Mouse (Mus musculus) layer of hippocampus, adult 9-10 months (tissue): ENCODE measurements around the gene Usp48.

ENCODE experiments used
- DNase-seq: peaks from one replicate; pipeline ENCODE4 v3.0.0; 2022; ENCODE audit warnings: low spot score

Usp48 gene

DNA sequence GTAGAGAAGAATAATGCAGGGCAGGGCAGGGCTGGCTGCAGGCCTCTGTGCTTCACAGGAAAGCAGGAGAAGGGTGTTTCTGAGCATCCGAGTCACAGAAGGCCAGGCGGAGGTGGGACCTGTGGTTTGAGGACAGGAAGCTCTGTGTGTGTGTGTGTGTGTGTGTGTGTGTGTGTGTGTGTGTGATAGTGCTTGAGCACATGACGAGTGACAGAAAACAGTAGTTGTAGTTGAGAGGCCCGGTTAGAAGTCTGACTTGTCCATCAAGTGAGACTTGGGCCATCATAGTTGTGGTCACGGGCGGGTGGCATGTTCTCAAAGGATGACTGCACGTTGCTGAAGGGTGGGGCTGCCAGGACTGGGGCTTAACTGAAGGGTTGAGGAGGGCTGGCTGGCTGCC, 16.1 kb downstream of the Usp48 start:
- no peak for DNase-seq

DNA sequence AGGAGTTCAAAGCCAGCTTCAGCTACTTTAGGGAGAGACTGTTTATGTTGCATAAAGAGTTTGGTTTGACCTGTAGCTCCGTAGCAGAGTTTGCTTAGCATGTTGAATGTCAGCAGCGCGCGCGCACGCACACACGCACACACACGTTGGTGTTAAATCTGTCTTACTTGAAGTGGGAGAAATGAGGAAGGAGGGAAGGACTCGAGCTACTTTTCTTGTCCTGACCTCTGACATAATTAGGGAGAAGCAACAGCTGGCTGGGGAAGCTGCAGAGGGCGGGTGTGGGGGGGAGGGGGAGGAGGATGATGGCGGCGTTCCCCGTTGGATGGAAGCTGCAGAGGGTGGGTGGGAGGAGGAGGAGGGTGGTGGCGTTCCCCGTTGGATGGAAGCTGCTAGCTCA, 16.7 kb downstream of the Usp48 start:
- no peak for DNase-seq

DNA sequence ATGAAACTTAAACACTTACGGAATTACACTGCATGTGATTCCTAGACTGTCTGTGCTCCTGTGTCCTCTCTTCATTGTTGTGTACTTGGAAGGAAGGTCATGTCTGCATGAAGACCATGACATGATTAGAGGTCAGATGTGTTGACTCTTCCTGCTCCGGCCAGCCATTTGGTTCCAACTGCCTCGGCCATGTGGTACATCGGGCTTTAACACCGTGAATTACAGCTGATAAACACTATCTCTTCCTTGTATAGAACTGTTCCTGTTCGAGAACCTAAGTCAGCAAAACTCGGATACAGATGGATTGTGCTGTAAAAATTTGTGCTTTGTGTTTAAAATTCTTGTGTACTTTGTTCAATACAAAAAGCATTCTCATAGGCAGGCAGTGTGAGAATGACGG, 29.3 kb downstream of the Usp48 start:
- no peak for DNase-seq

DNA sequence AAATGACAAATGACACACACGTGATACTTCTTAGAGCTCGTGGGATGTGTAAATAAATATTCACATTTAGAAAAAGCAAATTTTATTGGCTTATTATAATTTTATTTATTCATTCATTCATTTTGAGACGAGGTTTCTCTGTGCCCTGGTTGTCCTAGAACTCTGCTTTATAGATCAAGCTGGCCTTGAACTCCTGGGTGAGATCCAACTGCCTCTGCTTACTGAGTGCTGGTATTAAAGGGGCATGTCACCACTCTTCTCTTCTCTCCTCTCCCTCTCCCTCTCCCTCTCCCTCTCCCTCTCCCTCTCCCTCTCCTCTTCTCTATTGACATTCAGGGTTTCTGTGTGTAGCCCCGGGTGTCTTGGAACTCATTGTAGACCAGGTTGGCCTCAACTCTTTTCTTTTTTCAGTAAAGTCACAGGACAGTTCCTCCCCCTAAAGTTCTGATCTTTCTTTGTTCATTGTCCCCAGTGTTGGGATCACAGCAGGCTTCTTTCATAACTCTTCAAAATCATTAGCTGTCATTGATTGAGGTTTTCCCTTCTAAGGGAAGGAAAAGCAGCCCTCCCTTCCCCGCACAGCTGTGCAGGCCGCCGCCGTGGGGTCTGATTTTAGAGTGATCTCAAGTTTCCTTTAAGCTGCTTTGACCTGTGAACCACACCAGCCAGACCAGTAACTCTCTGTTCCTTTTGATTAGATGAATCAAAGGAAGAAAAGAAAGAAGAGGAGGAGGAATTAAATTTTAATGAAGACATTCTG, 34.1 kb downstream of the Usp48 start:
- DNase-seq = no peak

DNA sequence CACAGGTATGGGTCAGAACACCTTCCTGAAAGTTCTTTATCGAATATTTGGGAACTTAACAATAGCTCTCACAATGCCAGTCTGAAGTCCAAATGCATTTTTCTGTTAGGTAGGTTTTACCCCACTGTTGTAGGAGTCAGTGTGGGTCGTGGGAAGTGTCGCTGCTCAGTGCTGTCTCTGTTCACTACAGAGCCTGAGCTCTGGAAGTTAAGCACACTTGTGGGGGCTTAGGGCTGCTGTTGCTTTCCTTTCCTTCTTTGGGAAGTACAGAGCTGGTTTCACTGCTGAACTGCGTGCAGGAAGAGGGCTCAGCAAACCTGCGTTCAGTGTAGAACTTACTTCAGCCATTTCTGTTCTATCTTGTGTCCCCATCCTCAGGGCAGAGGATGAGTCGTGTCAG, 34.8 kb downstream of the Usp48 start:
- no peak for DNase-seq

DNA sequence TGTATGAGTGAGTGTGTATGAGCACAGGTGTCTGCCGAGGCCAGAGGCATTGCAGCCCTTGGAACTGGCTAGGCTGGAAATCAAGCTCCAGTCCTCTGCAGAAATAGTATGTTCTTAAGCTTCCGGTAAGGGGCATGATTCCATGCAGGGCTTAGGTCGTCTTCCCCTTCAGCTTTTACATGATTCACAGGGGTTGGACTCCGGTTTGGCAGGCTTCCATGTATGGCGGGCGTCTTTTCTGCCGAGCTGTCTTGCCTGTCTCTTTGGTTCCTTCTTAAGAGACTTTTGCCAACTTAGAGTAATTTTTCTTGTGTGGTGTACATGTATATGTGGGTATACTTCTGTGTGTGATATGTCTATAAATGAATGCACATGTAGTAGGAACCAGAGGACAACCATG, 35.8 kb downstream of the Usp48 start:
- no peak for DNase-seq

DNA sequence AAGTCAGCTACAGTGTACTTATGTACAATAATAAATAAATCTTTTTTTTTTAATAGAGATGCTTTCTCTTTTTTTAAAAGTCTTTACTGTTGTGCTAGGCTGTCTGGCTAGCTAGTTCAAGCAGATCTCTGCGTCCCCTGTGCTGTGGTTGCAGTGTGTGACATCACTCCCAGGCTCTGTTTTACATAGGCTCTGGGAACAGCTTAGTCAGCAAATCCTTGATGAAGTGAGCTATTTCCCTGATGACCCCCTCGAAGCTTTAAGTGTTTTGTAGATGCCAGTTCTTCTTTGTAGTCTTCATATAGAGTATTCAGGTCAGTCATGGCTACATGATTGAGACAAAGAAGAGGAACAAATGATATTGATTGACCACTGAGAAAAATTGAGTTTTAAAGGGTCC, 36.6 kb downstream of the Usp48 start:
- DNase-seq = no peak

DNA sequence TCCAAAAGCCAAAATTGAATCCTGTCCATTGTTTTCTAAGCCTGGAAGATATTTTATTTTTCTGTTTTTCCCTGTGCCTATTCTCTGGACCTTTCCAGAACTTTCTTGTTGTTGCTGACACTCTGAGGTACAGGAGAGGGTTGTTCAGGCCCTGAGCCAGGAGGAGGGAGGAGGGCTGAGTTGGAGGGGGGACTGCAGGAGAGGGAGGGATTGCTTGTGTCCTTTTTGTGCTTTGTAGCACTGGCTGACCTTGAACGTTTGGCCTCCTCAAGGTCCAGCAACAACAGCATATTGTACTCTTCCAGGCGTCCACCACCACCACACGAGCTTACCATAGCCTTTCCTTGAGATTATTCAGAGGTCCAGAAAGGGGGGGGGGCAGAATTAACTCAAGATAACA, 38.0 kb downstream of the Usp48 start:
- no peak for DNase-seq

DNA sequence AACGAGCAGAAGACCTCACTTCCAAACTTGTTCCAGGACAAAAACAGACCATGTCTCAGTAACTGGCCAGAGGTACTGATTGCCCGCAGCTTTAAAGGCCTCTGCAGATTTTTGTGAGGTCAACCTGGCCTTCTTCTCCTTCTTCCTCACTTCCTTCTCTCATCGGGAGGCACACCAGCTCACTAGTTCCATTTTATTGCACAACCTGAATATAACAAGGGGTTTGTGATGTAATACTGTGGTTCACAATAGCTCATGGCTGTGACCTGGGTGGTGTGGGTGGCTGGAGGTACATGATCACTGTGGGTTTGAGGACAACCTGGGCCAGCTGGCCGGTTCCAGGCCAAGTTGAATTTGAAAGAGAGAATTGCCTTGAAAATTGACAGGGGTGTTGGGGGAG, 39.8 kb downstream of the Usp48 start:
- DNase-seq = no peak

DNA sequence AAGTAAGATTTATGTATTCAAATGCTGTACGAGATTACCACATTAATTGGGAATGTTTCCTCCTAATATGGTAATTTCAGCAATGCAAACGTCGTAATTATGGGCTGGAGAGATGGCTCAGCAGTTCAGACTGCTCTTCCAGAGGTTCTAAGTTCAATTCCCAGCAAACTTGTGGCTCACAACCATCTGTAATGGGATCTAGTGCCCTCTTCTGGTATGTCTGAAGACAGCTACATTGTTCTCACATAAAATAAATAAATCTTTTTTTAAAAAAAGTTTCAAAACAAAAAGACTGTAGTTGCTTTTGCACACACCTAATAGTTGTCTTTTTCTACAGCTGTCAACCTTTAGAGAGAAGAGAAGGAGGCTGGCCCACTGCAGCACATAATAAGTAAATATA, 43.0 kb downstream of the Usp48 start:
- no peak for DNase-seq

DNA sequence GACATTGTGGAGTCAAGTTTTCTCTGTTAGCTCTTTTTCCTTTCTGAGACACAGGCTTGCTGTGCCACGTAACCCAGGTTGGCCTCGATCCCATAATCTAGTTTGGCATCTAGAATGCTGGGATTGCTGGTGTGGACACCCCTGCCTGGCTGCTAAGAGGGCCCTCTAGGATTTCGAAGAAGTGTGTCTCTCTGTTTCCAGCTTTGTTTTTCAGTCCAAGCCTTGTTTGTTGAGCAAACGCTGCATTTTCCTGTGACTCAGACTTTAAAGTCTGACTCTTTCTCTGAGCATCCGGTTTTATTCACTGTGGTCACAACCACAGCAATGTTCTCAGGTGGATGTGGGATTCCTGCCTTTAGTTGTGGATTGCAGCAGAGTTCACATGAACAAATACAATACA, 48.0 kb downstream of the Usp48 start:
- no peak for DNase-seq

DNA sequence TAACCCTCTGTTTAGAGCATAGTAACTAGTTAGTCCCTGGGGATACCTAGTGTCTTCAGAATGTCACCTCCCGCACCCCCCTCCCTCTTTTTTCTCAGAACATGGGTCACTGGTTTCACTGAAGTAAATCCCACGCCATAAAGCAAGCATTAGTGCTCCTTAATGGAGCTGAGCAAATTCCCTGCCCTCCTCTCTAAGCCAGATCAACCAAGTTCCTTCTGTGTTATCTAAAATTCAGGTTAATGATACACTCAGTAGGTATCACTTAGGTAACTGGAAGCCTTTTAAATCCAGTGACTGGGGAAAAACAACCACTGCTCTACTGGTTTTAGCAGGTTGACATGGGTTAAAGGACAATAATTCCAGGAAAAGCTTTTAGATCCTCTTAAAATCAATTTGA, 48.5 kb downstream of the Usp48 start:
- no peak for DNase-seq

DNA sequence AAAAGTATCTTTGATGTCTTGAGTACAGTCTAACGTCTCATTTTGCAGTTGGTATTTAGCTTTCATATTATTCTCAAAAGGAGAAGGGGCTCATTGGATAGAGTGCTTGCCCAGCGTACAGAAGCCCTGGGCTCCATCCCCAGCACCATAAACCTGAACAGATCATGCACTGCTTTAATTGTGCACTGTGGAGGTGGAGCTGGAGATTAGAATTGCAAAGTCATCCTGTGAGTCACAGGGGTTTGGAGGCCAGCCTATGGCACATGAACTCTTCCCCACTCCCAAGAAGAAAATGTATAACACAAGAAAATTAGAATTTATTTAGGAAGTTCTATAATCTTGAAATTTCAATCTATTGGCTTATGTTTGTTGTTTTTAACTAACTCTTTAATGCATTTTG, 49.9 kb downstream of the Usp48 start:
- no peak for DNase-seq

DNA sequence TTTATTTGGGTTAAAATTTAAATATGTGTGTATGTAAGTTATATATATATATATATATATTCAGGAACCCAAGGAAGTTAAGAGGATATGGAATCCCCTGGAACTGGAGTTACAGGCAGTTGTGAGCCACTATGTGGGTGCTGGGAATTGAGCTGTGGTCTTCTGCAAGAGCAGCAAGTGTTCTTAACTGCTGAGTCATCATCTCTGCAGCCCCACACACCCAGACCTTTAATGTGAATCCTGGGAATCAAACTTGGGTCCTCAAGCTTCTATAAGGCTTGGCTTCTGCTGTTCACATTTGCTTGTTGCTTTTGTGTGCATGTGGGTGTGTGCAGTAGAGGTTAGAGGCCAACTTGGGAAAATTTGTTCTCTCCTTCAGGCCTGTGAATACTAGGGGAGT, 52.7 kb downstream of the Usp48 start:
- no peak for DNase-seq

DNA sequence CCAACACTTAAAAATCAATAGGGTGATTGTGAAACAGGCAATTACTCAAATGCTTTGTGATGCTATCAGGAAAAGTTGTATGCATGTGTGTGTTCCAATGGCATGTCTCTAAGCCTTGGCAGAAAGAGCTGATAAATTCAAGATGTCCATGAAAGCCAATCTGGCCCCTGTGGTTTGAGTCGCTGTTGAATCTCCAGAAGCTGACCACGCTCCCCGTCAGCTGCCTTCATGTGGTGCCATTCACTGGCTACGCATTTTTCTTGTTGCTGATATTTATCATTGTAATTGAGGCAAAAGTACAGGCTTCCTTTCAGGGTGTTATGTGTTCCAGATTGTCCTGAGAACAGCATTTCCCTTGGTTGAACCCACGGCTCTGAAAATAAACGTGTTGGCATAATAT, 54.1 kb downstream of the Usp48 start:
- DNase-seq = no peak

DNA sequence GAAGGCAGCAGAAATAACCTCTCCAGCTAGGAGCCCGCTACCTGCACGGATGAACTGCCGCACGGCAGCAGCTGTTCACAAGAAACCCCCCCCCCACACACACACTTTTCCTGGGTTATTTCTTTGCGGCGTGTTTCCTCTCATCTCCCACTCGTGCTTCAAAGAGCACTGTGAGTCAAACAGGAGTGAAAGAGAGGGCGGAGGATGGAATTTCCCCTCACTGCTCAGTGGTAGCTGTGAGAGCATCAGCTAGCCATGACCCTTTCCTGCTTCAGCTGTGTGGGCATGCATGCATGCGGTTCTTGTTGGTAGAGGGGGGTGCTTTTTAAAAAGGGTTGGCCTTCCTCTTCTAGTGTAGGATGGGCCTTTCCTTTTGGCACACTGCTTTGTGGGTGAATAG, 54.7 kb downstream of the Usp48 start:
- DNase-seq = no peak

DNA sequence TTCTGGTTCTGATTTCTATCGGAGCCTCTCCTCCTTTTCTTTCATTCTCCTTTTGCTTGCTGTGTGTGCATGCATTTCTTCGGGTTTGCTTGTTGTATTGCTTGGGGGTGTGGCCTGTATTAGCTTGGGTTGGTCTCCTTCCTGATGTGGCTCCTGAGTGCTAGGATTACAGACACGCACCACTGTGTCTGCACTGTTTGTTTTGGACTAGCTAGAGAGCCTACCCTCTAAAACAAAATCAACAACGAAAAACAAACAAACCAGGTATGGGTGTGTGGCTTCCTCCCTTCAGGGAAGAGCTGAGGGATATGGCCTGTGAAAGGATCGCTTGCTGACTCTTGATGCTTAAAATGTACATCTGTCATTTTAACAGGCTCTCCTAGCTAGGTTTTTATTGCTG, 57.4 kb downstream of the Usp48 start:
- no peak for DNase-seq

DNA sequence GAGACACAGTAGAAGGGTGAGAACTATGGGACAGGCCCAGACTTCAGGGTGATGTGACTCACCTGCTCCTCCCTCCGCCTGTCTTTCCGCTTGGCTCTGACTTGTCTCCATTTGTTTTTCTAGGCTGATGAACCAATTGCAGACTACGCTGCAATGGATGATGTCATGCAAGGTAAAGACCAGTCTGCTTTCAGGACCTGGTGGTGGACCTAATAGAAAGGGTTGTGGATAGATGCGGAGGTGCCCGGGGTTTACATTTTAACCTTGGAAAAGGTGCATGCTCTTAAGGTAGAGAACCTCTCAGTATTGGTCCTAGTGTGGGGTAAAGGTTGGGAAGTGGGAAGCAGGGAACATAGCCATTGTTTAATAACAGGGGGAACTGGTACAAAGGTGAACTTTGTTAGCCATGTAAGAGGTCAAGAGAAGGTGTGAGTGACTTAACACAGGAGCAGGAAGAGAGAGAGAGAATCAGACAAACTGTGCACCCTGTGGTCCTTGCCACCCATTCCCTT, 59.3 kb downstream of the Usp48 start:
- no peak for DNase-seq

DNA sequence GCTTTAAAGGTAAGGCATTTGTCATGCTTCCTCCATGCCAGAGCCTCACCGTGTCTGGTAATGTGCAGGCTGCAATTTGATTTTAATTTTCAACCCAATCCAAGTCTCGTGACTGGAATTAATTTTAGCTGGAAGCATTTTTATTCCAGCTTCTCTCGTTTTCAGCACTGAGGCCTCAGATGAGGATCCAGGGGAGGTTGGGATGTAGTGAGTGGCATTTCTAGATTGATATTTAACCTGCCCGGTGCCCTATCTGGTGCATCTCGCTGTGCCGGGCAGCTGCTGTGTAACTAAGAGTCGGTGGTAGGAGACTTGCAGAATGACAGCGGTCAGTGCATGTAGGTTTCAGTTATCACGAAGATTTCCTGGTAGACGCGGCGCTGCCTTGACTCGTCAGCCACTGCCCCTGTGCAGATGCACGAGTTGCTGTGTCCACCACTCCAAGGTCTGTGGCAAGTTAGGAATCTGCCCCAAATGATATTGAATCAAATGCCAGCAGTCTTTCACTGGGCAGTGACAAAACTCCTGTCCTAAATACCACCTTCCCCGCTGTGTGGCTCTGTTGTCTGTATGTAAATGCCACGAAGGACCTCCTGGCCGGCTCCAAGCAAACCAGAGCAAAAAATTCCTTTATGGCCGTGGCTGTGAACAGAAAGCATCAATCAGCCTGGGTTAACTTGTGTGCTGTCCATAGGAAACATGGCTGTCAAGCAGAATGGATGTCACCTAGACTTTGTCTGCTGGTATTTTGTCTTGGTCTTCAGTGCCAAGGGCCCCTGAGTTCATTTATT, 61.9 kb downstream of the Usp48 start:
- DNase-seq = no peak

DNA sequence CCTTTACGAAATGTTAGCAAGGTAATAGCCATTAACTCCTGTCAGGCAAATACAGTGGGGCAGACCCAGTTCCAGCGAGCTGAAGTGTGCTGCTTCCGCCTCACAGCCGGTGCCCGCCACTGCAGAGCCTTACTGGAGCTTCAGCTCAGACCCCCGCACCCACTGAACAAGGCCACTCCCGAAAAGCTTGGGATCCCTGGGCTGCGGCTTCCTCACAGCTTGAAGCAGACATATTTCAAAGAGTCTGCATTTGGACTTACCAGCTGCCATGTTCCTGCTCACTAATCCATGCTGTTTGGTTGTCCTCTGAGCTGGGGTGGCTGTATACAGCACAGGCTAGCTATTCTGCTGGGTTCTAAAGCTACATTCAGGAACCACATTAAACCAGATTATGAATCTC, 64.1 kb downstream of the Usp48 start:
- no peak for DNase-seq

DNA sequence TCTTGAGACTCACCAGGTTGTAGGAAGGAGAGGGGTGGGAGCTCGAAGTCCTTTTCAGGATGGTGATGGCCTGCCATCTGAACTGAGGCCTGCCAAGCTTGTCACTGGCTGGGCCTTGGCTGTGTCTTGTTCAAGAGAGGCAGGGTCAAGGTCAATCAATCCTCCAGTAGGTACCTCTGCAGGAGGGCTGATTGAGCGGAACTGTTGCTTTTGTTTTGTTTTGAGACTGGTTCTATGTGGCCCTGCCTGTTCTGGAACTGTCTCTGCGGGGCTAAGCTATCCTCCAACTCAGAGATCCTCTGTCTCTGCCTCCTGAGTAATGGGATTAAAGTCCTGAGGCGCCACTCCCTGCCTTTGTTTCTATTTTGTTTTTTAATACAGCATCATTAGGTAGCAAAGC, 66.0 kb downstream of the Usp48 start:
- DNase-seq = no peak

DNA sequence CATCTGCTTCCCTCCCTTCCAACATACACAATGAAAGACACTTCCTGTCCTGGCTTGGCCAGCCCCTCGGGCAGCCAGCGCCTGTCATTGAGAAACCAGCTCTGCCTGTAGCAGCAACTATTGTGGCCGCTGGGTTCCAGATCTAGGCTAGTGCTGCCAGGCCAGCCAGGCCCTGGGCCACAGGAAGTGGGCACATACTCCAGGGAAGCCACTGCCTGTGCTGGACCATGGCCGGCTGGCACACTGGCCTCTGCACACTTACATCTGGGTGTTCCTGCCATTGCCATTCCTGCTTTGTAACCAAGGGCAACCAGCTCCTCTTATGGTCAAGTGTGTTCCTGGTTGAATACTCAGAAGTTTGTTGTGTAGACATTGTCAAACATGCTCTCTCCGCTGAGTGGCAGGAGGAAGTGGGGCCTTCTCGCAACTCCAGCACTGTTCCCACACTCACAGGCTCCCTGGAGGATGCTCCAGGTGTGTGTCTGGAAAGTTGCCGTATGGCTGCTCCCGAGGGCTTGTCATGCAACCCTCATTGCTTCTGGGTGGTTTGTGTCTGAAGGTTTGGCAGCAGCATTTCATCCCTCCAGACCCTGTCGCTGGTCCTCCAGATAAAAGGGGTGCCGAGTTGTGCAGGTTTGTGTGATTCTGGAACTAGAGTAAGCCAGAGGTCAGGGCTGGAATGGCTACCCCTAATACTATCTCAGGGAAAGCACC, 67.0 kb downstream of the Usp48 start:
- no peak for DNase-seq

DNA sequence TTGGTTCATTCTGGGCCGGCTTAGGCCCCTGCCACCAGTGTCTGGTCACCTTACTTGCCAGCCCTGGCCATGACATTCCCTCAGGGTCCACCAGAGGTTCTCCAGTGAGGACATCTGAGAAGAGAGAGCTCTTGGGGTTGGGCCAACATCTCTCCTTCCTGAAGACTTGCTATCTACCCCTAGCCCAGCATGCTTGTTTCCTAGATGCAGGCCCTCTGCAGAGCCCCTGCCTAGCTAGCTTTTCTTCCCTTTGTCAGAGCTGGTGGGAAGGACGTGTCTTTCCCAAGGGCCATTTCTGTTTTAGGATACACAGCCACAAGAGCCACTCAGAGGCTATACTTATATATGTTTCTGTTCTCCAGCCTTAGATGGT, 67.5 kb downstream of the Usp48 start:
- no peak for DNase-seq
